Mouse (Mus musculus) gonadal fat pad, adult 2 months (tissue): ENCODE data around the gene Ppp1r16b. TPM values are rescaled to one million over a fixed set of nuclear protein-coding genes. Genes with fewer than 3 reads are reported as not detected.

Experiments
- DNase-seq: peaks from one replicate; pipeline ENCODE4 v3.0.0-alpha.2; 2012; ENCODE audit warnings: low read depth
- polyA plus RNA-seq: library from polyadenylated mRNA; depleted of rRNA; stranded (reverse); fragments of >200 nt; gene quantifications from 2 replicates; pipeline ENCODE4 v1.2.3, GENCODE M21; 2012

Ppp1r16b gene
- polyA plus RNA-seq, 1 experiment: 3.1 TPM

DNA sequence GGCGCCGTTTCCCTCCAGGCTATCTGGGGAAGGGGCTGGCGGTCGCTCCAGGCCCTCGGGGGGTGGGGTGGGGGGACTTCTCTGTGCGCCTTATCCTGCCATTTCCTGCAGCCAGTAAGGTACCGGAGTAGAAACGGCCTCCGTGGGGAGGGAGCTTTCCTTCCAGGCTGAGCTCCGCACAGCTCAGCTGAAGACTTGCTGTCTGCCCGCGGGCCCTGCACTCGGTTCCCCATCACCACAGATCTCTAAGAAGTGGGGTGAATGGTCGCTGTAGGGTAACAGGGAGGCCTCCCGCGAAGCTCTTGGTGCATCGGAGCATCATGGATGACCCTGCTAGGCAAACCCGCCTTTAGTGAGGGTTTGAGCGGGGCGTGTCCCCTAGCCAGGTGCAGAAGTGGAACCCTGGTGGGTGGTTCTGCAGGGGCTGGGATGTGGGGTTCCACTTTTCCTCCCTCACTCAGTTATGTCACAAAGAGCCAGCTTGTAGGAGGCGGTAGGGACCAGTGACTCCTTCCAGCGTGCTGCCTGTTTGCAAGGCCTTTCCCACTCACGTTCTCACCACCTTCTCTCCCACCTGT, 3.3 kb downstream of the Ppp1r16b start:
- DNase-seq: no peak

DNA sequence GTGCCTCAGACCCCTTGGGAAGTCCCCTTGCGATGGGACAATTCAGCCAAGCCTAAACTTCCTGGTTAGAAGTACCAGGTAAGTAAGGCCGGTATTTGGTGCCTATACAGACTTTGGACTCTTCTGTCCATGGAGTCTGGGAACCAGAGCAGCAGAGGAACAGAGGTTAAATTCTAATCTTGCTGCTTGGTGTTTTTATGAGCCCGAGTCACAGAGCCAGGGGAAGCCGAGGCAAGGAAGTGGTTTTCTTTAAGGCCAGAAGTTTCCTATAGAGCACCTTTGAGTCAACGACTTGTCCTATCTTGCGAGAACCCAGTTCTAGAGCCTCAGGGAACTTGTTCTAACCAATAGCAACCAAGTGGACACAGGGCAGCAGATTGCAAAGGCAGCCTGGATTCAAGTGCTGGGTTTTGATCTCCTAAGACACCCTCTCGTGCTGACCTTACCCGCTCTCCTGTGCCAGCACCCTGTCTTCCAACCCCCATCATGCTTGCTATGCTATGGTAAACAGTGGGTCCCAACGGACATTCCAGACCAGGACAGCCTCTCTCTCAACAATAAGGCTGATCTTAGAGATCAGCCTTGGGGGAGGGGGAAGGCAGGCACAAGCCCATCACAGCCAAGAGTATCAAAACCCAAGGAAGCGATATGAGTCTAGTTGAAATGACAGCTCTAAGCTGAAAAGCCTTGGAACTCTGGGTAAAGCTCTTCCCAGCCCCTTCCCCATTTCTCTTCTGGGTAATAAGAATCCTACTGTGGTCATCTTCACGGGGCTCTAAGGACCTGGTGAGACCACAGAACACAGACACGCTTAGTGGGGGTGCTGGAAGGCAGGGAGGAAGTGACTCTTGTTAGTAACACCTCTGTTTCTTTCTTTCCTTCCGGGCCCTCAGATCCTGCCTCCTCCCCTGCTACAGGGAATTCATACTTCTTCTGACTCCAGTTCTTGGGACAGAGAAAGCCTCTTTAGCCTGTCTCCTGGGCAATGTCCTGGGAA, 4.3 kb downstream of the Ppp1r16b start:
- DNase-seq: no peak

DNA sequence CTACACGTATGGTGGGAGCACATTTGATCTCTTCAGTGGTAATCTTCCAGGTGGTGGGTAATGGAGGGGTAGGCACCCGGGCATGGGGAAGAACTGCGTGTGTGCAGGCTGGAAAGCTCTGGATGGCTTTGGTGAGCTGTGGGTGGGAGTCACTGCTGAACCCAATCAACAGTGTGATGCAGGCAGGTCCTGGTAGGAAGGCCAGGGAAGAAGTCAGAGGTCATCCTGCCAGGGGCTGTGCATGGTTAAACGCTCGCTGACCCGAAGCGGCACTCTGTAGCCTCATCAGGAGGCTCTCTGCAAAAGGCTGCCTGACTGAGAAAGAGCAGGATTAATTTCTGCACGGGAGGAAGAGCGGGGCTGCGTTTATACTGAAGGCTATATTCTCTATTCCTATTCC, 5.4 kb downstream of the Ppp1r16b start:
- DNase-seq: no peak

DNA sequence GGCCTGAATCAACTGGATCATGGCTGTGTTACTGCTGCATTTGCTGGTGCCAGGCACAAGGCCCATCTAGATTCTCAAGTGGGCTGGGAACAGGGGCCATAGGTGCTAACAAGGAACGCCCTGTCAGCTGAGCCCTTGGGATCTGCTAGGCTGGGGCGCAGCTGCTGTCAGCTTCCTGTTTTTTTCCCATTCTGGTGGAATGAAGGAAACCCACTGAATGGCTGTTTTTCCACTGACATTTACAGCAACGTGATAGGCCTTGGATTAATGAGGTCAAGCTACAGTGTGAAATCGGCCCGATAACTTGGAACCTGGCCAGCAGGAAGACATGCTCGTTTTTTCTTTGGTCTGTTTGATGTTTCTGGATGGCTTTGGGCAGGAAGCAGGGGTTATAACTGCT, 7.6 kb downstream of the Ppp1r16b start:
- DNase-seq: no peak

DNA sequence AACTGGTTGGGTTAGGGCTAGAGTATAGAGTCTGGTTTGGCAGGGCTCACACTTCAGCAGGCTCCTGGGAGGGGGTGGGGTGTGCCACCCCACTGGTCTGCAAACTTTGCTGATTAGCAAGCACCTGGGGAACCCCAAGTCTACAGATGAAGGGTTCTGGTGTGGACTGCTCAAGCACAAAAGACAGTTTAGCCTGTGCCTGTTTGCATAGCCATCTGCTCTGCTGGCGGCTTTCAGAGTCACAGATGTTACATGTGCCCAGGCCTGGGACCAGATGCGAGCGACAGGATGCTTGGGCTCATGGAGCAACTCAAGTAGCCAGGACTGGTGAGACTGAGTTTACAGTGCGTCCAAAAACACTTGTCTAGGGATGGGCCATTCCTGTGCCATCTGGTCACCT, 8.3 kb downstream of the Ppp1r16b start:
- no peak for DNase-seq

DNA sequence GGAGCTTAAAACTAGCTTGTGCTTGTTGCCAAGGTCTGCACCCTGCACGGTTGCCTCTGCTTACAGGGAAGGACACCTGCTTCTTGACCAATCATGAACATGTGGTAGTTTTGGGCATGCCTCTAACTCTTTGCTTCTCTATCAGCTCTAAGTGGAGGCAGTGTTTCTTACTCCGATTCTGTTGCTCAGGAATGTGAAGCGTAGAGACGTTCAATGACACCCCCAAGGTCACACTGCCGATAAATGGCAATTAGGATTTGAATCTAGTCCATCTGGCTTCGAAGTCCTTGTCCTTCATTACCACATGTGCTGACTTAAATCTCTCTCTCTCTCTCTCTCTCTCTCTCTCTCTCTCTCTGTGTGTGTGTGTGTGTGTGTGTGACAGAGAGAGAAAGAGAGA, 8.9 kb downstream of the Ppp1r16b start:
- no peak for DNase-seq

DNA sequence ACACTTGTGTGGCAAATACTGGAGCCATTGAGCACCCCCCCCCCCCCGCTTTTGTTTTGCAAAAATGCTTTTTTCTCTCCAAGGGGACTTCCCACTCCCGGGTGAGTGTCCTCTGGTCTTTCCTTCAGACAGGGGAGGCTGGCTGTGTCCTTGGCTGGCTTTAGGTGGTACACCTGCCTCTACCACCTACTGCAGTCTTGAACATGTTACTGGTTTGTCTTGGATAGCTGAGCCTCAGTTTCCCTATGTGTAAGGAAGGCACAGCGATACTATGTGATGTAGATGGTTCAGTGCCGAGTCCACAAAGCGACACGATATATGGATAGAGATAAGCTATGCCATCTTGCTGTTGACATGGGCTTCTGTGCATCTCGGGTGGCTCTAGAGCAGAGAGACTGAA, 9.6 kb downstream of the Ppp1r16b start:
- no peak for DNase-seq

DNA sequence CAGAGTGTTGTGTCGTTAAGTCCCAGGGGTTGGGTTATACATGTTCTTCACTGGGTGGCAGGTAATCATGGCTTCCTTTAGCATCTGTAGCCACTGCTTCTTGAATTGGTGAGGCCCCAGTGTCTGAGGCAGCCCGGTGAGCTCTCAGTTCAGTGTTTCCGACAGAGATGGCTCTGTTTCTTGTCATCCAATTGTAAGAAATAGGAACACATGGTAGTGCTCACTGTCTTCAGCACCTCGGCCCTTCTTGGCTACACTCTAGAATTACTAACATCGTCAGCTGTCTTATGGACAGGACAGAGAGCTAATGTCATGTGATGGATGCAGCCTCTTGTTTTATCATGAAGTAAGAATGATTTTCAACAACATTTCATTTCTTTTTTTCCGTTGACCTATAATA, 10.0 kb downstream of the Ppp1r16b start:
- no peak for DNase-seq

DNA sequence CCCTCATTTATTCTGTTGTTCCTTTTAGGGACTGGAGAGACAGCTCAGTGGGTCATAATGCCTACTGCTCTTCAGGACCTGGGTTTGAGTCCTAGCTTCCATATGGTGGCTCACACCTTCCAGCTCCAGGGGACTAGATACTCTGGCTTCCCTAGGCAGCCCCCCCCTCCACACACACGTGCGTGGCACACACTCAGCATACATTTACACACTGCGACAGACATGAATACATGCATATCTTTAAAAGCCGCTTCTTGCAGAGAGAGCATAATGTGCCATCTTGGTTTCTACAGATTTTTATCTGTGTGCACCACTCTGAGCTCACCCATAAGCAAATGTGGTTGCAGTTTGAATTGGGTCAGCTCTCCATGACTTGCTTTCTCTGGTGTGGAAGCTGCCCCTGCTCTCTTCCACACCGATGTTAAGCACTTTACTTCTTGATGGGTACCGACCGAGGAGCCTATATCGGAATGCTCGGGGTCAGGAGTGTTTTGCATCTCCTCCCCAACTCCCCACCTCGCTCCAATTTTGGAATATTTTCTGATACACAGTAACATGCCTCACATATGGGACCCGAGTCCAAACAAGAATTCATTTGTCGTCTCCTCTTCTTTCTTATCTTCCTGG, 10.8 kb downstream of the Ppp1r16b start:
- no peak for DNase-seq

DNA sequence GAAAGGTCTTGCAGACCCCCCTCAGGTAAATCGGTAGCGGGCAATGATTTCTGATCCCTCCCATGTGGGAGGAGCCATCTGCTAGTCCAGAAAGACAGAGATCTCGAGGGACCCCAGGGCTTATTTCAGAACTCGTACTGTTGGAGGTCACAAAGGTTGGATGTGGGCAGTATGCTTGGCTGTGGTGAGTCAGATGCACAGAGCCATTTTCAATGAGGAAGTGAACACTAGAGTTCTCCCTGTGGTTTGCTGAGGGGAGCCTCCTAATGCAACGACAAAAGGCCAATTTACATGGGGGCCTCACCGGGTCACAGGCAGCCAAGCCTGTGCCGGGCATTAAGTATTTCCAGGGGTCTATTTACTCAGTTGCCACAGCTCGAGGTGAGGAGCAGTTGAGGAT, 12.7 kb downstream of the Ppp1r16b start:
- no peak for DNase-seq

DNA sequence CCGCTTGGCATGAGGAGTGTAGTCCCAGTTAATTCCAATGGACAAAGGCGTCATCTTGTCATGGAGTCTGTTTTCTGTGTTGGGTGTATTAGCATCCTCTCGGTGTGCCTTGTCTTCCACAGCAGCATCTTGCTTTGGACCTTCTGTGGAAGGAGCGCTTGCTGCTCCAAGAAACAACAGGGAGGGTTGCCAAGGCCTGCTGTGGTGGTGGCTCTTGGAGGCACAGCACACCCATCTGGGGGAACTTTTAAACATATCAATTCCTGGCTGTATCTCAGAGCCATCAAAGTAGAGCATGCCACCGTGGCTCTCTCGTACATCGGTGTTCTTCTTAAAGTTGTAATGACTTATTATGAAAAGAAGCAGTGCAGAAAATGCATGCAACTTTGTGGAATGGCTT, 13.9 kb downstream of the Ppp1r16b start:
- no peak for DNase-seq

DNA sequence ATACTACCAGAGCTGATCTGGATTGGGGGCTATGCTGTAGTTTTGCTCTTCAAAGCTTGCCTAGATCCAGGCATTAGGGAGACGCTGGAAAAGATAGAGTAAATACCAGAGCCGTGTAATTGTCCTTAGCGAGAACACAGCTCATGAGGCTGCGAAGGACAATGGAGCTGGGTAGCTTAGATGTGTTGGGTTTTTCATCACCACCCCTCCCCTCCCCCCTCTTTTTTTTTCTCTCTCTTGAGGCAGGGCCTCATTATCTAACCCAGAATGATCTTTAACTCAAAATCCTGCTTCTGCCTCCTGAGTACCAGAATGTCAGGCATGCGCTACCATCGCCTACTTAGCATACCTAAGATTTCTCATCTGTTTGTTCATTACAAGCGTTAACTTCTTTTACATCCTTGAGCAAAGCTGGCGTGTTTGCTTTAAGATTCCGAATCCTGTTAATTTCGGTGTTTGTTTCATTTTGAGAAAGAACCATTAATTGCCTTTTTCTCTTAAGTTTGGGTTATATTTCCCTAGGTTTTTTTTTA, 15.2 kb downstream of the Ppp1r16b start:
- DNase-seq: no peak

DNA sequence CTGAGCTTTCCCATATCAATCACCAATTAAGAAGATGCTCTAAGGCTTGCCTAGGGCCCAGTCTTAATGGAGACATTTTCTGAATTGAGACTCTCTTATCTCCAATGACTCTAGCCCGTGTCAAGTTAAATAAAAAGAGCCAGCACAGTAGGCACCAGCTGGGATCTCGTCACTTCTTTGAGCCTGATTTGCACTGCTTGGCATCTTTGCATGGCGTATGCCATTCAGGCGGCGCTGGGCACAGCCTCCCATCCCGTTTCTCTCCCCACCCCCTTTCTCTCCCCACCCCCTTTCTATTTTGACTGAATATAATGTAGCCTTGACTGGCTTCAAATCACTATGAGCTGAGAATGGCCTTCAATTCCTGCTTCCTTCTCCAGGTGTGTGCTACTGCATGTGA, 16.5 kb downstream of the Ppp1r16b start:
- DNase-seq: no peak

DNA sequence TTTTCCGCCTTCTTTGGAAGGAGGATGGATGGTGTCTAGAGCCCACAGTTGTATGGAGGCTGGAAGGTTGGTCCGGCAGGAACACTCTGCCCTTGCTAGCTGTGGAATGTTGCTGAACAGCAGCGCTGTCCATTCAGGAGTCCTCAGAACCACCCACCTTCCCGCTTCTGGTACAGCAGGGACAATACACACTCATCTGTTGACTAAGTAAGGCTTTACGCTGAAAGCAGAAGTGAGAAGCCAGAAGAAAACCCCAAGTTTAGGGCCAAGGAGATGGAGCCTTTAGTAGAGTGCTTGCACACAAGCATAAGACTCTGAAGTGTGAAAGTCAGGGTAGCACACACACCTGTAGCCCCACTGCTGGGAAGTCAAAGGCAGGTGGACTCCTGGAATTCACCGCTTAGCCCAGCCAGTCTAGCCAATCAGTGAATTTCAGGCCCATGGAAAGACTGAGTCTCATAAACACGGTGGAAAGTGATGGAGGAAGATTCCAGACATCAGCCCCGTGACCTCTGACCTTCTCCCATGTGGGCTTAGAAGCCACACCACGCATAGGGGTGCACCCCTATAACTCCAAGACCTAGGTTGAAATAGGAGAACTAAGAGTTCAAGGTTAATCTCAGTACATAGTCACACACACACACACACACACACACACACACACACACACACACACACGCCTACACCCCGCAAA, 17.3 kb downstream of the Ppp1r16b start:
- no peak for DNase-seq

DNA sequence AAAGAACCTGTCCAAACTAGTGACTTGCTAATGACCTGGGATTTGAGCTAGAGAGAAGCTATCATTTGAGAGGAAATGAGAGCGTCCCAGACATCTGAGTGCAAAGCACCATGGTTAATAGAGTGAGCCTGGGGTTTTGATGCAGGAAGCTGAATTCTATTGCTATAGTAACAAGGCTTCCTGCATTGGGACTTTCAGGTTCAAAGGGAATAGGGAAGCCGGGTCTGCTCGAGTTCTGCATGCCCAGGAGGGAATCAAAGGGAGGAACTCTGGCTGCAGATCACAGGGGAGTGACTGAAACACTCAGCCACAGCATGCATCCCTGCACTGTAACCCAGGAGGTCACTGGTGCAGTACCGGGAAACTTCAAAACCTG, 17.8 kb downstream of the Ppp1r16b start:
- DNase-seq: no peak

DNA sequence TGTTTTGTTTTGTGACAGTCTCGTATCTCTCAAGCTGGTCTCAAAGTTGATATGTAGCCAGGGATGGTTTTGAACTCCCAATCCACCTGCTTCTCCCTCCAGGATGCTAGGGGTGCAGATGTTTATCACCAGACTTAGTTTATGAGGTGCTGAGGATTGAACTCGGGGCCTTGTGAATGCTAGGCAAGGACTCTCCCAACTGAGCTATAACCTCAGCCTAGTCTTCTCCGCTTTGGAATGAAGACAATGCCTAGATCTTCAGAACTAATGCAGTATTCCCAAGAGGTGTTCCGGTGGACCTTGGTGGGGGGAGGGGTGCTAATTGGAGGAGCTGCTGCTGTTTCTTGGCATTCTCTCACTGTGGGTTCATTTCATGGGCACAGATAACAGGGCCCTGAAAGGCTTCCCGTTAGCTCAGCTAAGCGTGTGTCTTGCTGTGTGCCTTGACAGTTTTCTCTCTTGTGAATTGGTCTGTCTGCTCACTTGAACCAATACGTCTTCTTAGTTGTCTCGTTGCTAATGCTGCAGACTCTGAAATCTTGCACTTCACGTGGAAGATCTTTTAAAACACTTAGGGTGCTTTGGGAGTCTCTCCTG, 19.1 kb downstream of the Ppp1r16b start:
- no peak for DNase-seq

DNA sequence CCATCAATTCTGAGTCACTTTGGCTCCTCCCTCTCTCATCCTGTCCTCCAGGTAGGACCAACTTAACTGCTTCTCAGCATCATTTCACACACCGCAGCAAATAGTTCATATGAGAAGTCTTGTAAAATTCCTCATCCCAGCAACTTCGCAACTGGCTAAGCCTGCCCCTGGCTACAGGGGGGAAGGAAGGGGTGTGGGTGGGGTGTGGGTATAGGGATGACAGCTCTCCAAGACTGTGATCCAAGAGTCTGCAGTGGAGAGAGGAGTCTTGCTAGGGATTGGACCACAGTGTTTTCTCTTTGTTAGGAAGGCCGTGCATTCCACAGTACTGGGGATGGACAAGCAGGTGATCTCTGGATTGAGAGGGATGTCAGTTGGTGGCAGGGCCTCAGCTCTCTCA, 19.7 kb downstream of the Ppp1r16b start:
- no peak for DNase-seq

DNA sequence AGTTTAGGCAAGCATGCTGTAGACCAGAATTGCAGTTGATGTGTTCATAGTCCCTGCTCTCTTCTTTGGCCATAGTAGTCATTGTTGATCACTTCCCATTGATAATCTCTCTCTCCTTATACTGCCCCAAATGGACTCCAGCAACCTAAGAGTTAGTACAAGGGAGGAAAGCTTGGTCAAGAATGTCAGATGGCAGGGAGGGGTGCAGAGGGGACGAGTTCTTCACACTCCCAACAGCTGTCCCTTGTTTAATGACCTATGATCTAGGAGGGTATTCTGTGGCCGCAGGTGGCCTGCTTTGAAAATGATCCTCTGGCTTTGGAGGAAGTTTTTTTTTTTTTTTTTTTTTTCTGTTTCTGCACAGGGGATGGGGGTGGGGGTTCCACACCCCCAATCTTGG, 21.2 kb downstream of the Ppp1r16b start:
- DNase-seq: no peak

DNA sequence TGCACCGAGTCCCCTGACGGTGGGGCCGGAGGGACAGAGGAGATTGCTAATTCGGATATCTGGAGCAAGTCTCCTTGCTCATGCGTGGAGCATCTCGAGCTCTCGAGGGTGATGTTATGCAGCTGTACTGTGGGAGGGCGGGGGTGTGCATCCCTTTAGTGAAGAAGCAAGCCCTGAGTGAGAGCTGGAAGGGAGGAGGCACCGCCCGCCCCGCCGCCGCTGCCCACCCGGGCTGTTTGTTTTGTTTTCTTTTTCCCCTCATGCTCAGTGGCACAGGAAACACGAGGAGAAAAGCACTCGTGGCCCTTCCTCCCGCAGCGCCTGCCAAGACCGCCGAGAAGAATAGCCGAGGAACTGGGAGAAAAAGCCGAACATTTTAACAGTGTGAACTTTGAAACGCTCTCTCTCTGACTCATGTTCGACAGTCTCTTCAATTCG, 22.6 kb downstream of the Ppp1r16b start:
- no peak for DNase-seq

DNA sequence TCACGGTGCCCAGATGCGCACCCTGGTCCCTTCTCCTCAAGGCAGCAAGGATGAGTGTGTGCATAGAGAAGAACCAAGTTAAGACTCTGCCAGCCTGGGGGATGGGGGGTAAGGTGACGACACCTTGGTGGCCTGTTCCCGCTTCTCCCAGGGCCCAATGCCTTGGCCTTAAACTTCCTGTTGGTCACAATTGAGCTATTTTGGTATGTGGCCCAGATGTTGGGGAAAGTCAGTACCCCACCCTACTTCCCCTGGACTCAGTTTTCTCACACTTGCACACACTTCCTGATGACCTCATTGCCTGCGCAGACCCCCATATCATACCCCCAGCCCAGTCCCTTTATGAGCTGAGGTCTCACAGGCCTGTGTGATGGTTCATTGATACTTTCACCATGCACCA, 23.9 kb downstream of the Ppp1r16b start:
- DNase-seq: no peak

DNA sequence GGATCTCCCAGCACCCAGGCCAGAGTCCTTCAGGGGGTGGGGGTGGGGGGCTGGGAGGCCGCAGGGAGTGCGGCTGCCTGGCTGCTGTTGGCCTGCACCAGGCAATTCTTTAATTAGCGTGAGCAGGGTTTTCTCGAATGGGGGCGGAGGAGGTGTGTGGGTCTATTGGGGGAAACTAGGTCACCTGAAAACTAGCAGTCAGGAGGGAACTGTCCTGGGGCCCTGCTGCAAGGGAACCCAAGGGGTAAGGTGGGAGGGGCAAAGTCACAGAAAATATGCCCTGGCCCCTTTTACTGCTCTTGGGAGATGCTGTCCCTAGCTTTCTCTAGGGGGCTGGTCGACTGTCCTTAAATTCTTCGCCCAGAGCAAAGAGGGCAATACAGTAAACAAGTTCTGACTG, 24.4 kb downstream of the Ppp1r16b start:
- DNase-seq: no peak

DNA sequence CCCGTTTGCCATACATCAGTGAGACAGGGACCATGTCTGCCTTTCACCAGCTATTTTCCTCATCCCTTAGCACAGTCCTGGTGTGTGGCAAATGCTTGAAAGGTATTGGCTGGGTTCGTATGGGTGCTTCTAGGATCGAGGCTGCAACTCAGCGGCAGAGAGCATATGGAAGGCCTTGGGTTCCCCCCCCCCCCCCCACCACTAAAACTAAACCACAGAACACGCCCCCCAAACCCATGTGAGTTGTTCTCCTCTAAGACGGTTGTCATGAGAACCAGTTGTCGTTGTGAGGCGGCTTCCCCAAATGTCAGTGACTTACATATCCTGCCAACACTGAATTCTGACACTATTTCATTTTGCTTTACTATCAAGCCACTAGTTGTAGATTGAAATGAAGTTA, 24.9 kb downstream of the Ppp1r16b start:
- DNase-seq: no peak
